Mouse (Mus musculus) forebrain, embryonic 12.5 days (tissue): ENCODE data around the gene Ccpg1. TPM values are rescaled to one million over a fixed set of nuclear protein-coding genes. Genes with fewer than 3 reads are reported as not detected.

Experiments used
- ATAC-seq: fragments of 200-750 bp; cut with Nextera tagmentation; 2 replicates; pipeline ENCODE4 v1.8.0; 2017; ENCODE audit warnings: moderate TSS enrichment; ENCODE audit not compliant: low FRiP score
- H3K27ac ChIP-seq: fragments of 300-500 bp; sonication (generic); 2 replicates; pipeline ENCODE4 v1.5.1; 2016; ENCODE audit warnings: mild to moderate bottlenecking
- H3K27me3 ChIP-seq: fragments of 300-500 bp; sonication (generic); 2 replicates; pipeline ENCODE4 v1.6.1; 2016; ENCODE audit warnings: mild to moderate bottlenecking
- H3K36me3 ChIP-seq: fragments of 300-500 bp; sonication (generic); replicated peaks from 2 replicates; pipeline ENCODE4 v1.6.1; 2016; ENCODE audit warnings: mild to moderate bottlenecking
- H3K4me1 ChIP-seq: fragments of 300-500 bp; sonication (generic); 2 replicates; pipeline ENCODE4 v1.6.1; 2016
- H3K4me2 ChIP-seq: fragments of 300-500 bp; sonication (generic); 2 replicates; pipeline ENCODE4 v1.6.1; 2016; ENCODE audit warnings: mild to moderate bottlenecking, moderate library complexity
- H3K4me3 ChIP-seq: fragments of 300-500 bp; sonication (generic); replicated peaks from 2 replicates; pipeline ENCODE4 v1.5.1; 2016; ENCODE audit warnings: mild to moderate bottlenecking
- H3K9ac ChIP-seq: fragments of 300-500 bp; sonication (generic); 2 replicates; pipeline ENCODE4 v1.6.1; 2016; ENCODE audit warnings: mild to moderate bottlenecking
- H3K9me3 ChIP-seq: fragments of 300-500 bp; sonication (generic); 2 replicates; pipeline ENCODE4 v1.6.1; 2016
- WGBS: fragments of 180-500 bp; shearing (Covaris S2); methylation state at CpG from one replicate; pipeline ENCODE4 v1.1.7; 2016; 5-methylcytosine and 5-hydroxymethylcytosine counted together
- microRNA-seq: library from miRNA; unstranded; fragments of <30 nt; microRNA quantifications from one replicate; pipeline ENCODE4, GENCODE M21; 2017
- polyA plus RNA-seq: library from polyadenylated mRNA; unstranded; fragments of >200 nt; fragmentation: Nextera tagmentation; extraction: Ambion mirVana; gene quantifications from 2 replicates; pipeline ENCODE4 v1.2.1, GENCODE M21; 2016

The Ccpg1 gene
- polyA plus RNA-seq, 1 experiment from 2014 or later, result 26.0 TPM

DNA sequence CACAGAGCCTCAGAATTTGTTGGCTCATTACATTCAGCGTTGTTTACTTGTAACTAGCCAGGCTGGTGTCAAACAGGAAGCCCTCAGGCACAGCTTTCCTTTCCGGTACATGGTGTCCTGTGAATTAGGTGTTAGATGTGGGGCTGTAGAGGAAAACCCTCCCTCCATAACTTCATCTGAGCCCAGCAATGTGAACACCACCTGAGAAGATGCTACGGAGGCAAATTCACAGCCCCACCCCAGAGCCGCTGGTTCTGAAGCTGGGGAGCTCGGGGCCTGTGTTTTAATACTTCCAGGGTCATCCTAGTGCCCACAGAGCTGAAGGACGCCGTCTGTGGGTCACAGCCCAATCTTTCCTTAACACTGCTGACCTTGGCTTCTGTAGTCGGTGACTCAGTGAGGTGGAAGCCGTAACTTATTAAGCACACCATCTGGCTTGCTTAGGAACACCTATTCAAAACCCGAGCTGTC, 70.2 kb downstream of the Ccpg1 start:
- ATAC-seq, result no peak
- Histone ChIP-seq H3K9ac (no peak overlapping the region), H3K9me3 (no peaks in the 10 kb centered on the region), H3K27me3 (no peaks in the 10 kb centered on the region), H3K4me2 (no peak overlapping the region), H3K36me3 (no peaks in the 10 kb centered on the region), H3K4me3 (no peak overlapping the region), H3K27ac (no peak overlapping the region), H3K4me1 (no peaks in the 10 kb centered on the region)
- 70% methylated on average over 10 of the region's 10 CpGs for WGBS

DNA sequence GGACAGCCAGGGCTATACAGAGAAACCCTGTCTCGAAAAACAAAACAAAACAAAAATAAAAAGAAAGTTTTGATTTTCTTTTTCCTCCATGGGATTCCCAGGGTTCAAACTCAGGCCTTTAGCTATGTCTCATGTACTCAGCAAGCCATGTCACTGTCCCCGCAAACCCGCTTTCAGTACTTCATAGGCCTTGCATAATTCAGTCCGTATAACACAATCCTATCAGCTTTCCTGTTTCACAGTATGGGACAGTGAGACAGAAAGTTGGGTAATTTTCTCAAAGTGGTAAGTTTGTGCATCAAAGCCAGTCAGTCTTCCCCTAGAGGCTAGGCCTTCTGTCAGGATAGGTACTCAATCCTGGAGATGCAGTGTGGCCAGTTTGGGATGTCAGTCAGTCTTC, 74.0 kb downstream of the Ccpg1 start:
- H3K9ac ChIP-seq, result no peak overlapping the region
- H3K4me1 ChIP-seq, result peaks cover 9% of the 10 kb centered on the region
- H3K4me2 ChIP-seq, result no peak overlapping the region
- H3K9me3 ChIP-seq, result no peaks in the 10 kb centered on the region
- H3K27me3 ChIP-seq, result no peaks in the 10 kb centered on the region
- H3K36me3 ChIP-seq, result no peaks in the 10 kb centered on the region
- H3K4me3 ChIP-seq, result no peak overlapping the region
- ATAC-seq, result no peak
- H3K27ac ChIP-seq, result no peak overlapping the region
- 82% methylated on average over 4 of the region's 4 CpGs for WGBS

DNA sequence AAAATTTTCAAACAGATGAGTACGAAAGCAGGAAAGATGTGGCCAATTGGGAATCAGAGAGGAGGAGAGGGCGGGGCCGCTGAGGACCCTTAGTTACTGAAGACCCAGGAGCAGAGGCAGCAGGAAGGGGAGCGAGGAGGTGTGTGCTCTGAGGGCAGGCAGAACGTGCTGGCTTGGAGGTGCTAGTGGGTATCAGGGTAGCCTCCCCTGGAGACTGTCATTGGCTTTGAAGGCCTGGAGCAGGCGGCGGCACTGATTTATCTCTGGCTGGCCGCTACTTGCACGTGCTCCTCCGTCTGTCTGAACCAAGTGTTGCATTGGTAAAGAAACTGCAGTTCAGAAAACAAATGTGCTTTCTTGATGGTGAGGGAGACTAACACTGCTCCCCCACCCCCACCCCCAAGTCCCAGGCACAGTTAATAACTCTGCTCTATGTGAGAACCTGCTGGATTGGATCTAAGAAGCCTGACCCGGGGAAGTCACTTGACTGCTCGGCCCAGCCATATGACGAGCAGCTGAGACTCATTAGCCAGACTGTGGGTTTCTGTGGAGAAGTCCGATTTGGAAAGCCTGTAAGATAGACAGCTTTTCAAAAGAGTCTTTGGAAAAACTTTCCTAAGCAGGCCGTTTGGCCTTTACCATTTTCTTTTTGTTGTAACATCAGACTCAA, 78.5 kb downstream of the Ccpg1 start:
- ATAC-seq, result 0 out of 2 replicates have a peak, but pooled peaks have one; percentile 27
- Histone ChIP-seq H3K36me3 (no peaks in the 10 kb centered on the region), H3K4me1 (peaks cover 12% of the 10 kb centered on the region), H3K27ac (no peak overlapping the region), H3K9me3 (no peaks in the 10 kb centered on the region), H3K9ac (no peak overlapping the region), H3K4me3 (no peak overlapping the region), H3K27me3 (no peaks in the 10 kb centered on the region), H3K4me2 (no peak overlapping the region)
- WGBS, result 30% methylated on average over 15 of the region's 15 CpGs

Small RNAs within 50 kb of the gene (microRNA-seq; reads per million reads assigned to microRNA genes)
- gene Gm27353, result not detected

Other genes starting within 250 kb of the Ccpg1 start
- 1.7 and 2.7 TPM in 2 replicates for gene Prtg, start 178.6 kb upstream of the Ccpg1 start, polyA plus RNA-seq
- 12.5 TPM in 2 replicates for gene Pygo1, start 59.8 kb upstream of the Ccpg1 start, polyA plus RNA-seq
- 1.6 and 2.6 TPM in 2 replicates for gene Dyx1c1, start 26.6 kb upstream of the Ccpg1 start, polyA plus RNA-seq
- not detected in 2 replicates for gene Gm44503, start 26.6 kb upstream of the Ccpg1 start, polyA plus RNA-seq
- gene Ccpg1os, start within 50 bp of the Ccpg1 start, polyA plus RNA-seq, result 21.4 and 22.8 TPM in 2 replicates
- gene Pigb, start 54.9 kb downstream of the Ccpg1 start, polyA plus RNA-seq, result 10.3 and 13.6 TPM in 2 replicates
- 1.4 and 1.8 TPM in 2 replicates for gene Rab27a, start 59.4 kb downstream of the Ccpg1 start, polyA plus RNA-seq
- not detected in 2 replicates for gene Khdc3, start 116.4 kb downstream of the Ccpg1 start, polyA plus RNA-seq
- gene Gm20509, start 117.0 kb downstream of the Ccpg1 start, polyA plus RNA-seq, result not detected in 2 replicates
- gene Rsl24d1, start 128.0 kb downstream of the Ccpg1 start, polyA plus RNA-seq, result 133 and 137 TPM in 2 replicates